In genomic region chr7:141302702-141303268, GRCm38 (mm10) we compare ENCODE assay signal across 20 mouse cellular contexts. TPM values are rescaled to one million over a fixed set of nuclear protein-coding genes. Genes with fewer than 3 reads are reported as not detected.
DNase-seq lines count a peak whose midpoint lies in the region; ATAC-seq and TF ChIP-seq lines count a peak whose summit lies in the region.
"Had no signal": no experiment of that assay in that cellular context is flagged by ENCODE, and none has a peak within 500 bp of the region (broad histone marks: within the 10 kb centered on the region; RNA-seq: fewer than 3 reads in every experiment).

No protein-coding gene starts in this region.

- no peaks in the 10 kb centered on the region for H3K27me3 ChIP-seq in liver, adult 2 months (ENCODE audit: control insufficient read depth, insufficient read depth, low read length)
- H3K27me3 ChIP-seq in liver, embryonic 12.5 days (replicated peaks): no peaks in the 10 kb centered on the region
- no peaks in the 10 kb centered on the region for H3K27me3 ChIP-seq in thymus, adult 2 months (ENCODE audit: control insufficient read depth, insufficient read depth, low read length)
- H3K27me3 ChIP-seq: CH12.LX; heart, embryonic 13.5 days; hindbrain, embryonic 12.5 days; lung, embryonic 15.5 days; midbrain, embryonic 13.5 days; neural tube, embryonic 13.5 days; Patski had no signal

- peaks cover 11% of the 10 kb centered on the region for H3K4me1 ChIP-seq in liver, adult 2 months (ENCODE audit: control insufficient read depth, insufficient read depth, low read length)
- H3K4me1 ChIP-seq in liver, embryonic 12.5 days: peaks cover 7% of the 10 kb centered on the region; the same call in 1 of the 2 replicates
- H3K4me1 ChIP-seq in thymus, adult 2 months (replicated peaks; ENCODE audit: control insufficient read depth, insufficient read depth, low read length): peaks cover 10% of the 10 kb centered on the region
- H3K4me1 ChIP-seq: heart, embryonic 13.5 days; hindbrain, embryonic 12.5 days; limb, embryonic 10.5 days; lung, embryonic 15.5 days; midbrain, embryonic 13.5 days; neural tube, embryonic 13.5 days had no signal

- H3K27ac ChIP-seq in liver, adult 2 months (replicated peaks; ENCODE audit: insufficient read depth, low read depth, low read length): peak overlapping the region; percentile 37
- no peak overlapping the region for H3K27ac ChIP-seq in liver, embryonic 12.5 days
- peak overlapping the region; percentile 56 for H3K27ac ChIP-seq in thymus, adult 2 months (ENCODE audit: control insufficient read depth, insufficient read depth, low read length)
- H3K27ac ChIP-seq: heart, embryonic 13.5 days; hindbrain, embryonic 12.5 days; kidney, postnatal 0 days; limb, embryonic 10.5 days; lung, embryonic 15.5 days; midbrain, embryonic 13.5 days; neural tube, embryonic 13.5 days had no signal

- H3K4me3 ChIP-seq in liver, adult 2 months (ENCODE audit: insufficient read depth, low read depth, low read length): no peak overlapping the region
- H3K4me3 ChIP-seq in liver, embryonic 12.5 days: no peak overlapping the region
- no peak overlapping the region for H3K4me3 ChIP-seq in thymus, adult 2 months (ENCODE audit: control insufficient read depth, insufficient read depth, low read length)
- H3K4me3 ChIP-seq: heart, embryonic 13.5 days; hindbrain, embryonic 12.5 days; limb, embryonic 10.5 days; lung, embryonic 15.5 days; midbrain, embryonic 13.5 days; neural tube, embryonic 13.5 days had no signal

- H3K4me2 ChIP-seq in liver, embryonic 12.5 days: no peak overlapping the region
- H3K4me2 ChIP-seq: heart, embryonic 13.5 days; hindbrain, embryonic 12.5 days; lung, embryonic 15.5 days; midbrain, embryonic 13.5 days; neural tube, embryonic 13.5 days had no signal

- peak; percentile 95 for DNase-seq in liver, adult 2 months (ENCODE audit: extremely low read depth, low read depth, low spot score)
- DNase-seq in CD4-positive helper T cell, adult 2 months (ENCODE audit: low read depth, low spot score): peak; percentile 66
- DNase-seq in thymus, adult 2 months: peak; percentile 48
- DNase-seq in cerebellum, adult 18-20 months: no peak
- no peak for DNase-seq in gastrocnemius, postnatal 25 days
- DNase-seq: adrenal gland, adult 2 months; gastrocnemius, postnatal 36 days had no signal

- no peak for TF ChIP-seq POLR2A in liver, adult 2 months (IDR thresholded peaks at IDR 0.05; ENCODE audit: extremely low read depth, insufficient read depth, low read length)
- TF ChIP-seq POLR2A in thymus, adult 2 months (IDR thresholded peaks at IDR 0.05; ENCODE audit: control insufficient read depth, extremely low read depth, insufficient read depth, low read length, poor library complexity): no peak

- 52% methylated on average over 1 of the region's 1 CpGs for WGBS in liver, adult 2 months
- 75% methylated on average over 1 of the region's 1 CpGs for WGBS in liver, embryonic 12.5 days (ENCODE audit: insufficient replicate concordance)
- 36% methylated on average over 1 of the region's 1 CpGs for WGBS in thymus, adult 2 months

- no peaks in the 10 kb centered on the region for H3K9me3 ChIP-seq in liver, embryonic 12.5 days (replicated peaks)
- H3K9me3 ChIP-seq: heart, embryonic 13.5 days; hindbrain, embryonic 12.5 days; limb, embryonic 10.5 days; lung, embryonic 15.5 days; midbrain, embryonic 13.5 days; neural tube, embryonic 13.5 days had no signal

- peaks cover 3% of the 10 kb centered on the region; the same call in 1 of the 2 replicates for H3K36me3 ChIP-seq in liver, adult 2 months (ENCODE audit: control insufficient read depth, insufficient read depth, low read length)
- H3K36me3 ChIP-seq in liver, embryonic 12.5 days: peaks cover 88% of the 10 kb centered on the region
- peaks cover 30% of the 10 kb centered on the region for H3K36me3 ChIP-seq in thymus, adult 2 months (ENCODE audit: control insufficient read depth, insufficient read depth, low read length)

- TF ChIP-seq CTCF in liver, adult 2 months (IDR thresholded peaks at IDR 0.05; ENCODE audit: low read depth, low read length): no peak
- TF ChIP-seq CTCF in thymus, adult 2 months (IDR thresholded peaks at IDR 0.05; ENCODE audit: borderline replicate concordance, control insufficient read depth, extremely low read depth, insufficient read depth, low read length, poor library complexity): no peak

- no peak overlapping the region for H3K9ac ChIP-seq in liver, adult 2 months (ENCODE audit: low read depth, low read length)
- H3K9ac ChIP-seq in liver, embryonic 12.5 days: no peak overlapping the region
- H3K9ac ChIP-seq: heart, embryonic 13.5 days; hindbrain, embryonic 12.5 days; lung, embryonic 15.5 days; midbrain, embryonic 13.5 days; neural tube, embryonic 13.5 days had no signal

- no peaks in the 10 kb centered on the region for H3K79me2 ChIP-seq in liver, adult 2 months (ENCODE audit: control insufficient read depth, insufficient read depth, low read length)

- ATAC-seq in liver, embryonic 12.5 days: no peak
- 0 out of 2 replicates have a peak, but pooled peaks have one; percentile 18 for ATAC-seq in common myeloid progenitor, adult 5-6 weeks (replicated peaks; ENCODE audit: low read depth, poor library complexity, severe bottlenecking)
- ATAC-seq: forebrain, embryonic 16.5 days; midbrain, embryonic 13.5 days; Patski had no signal

RNA-seq across cellular contexts. Expression of gene Drd4, which starts 11.0 kb away (rescaled TPM):
- not detected in 2 replicates for total RNA-seq in liver, adult 2 months (2014; rRNA removed)
- not detected in 2 replicates for polyA plus RNA-seq in liver, adult 2 months (2012; rRNA removed)
- polyA plus RNA-seq in liver, embryonic 12.5 days (2016; fragmentation: Nextera tagmentation; extraction: Ambion mirVana): 0.04 and 0.07 TPM in 2 replicates
- not detected in 2 replicates for total RNA-seq in common myeloid progenitor, adult 5-6 weeks (2017)
- 0.18 and 0.47 TPM in 2 replicates for polyA plus RNA-seq in thymus, adult 2 months (2012; rRNA removed)
- total RNA-seq in gastrocnemius, postnatal 25 days (2021): under 1 TPM in 1 of 2 experiments, not detected in 1; 0.23 TPM
- total RNA-seq: CH12.LX; gastrocnemius, postnatal 36 days had no signal
- polyA plus RNA-seq: heart, embryonic 13.5 days; Patski had no signal

RNA-seq across cellular contexts. Expression of gene Sct, which starts 23.9 kb away (rescaled TPM):
- total RNA-seq in liver, adult 2 months (2014; rRNA removed): not detected in 2 replicates
- polyA plus RNA-seq in liver, adult 2 months (2012; rRNA removed): not detected in 2 replicates
- polyA plus RNA-seq in liver, embryonic 12.5 days (2016; fragmentation: Nextera tagmentation; extraction: Ambion mirVana): 0.32 and 0.60 TPM in 2 replicates
- total RNA-seq in common myeloid progenitor, adult 5-6 weeks (2017): not detected in 2 replicates
- polyA plus RNA-seq in thymus, adult 2 months (2012; rRNA removed): 10.3 and 10.6 TPM in 2 replicates
- under 1 TPM in 1 of 2 experiments, not detected in 1; 0.56 TPM for total RNA-seq in gastrocnemius, postnatal 25 days (2021)
- total RNA-seq: adrenal gland, adult 2 months; CH12.LX; gastrocnemius, postnatal 36 days; layer of hippocampus, postnatal 14 days had no signal
- polyA plus RNA-seq: Patski had no signal

RNA-seq across cellular contexts. Expression of gene Deaf1, which starts 24.7 kb away (rescaled TPM):
- 3.1 and 5.8 TPM in 2 replicates for total RNA-seq in liver, adult 2 months (2014; rRNA removed)
- 6.9 and 7.8 TPM in 2 replicates for polyA plus RNA-seq in liver, adult 2 months (2012; rRNA removed)
- 24.7 and 25.6 TPM in 2 replicates for polyA plus RNA-seq in liver, embryonic 12.5 days (2016; fragmentation: Nextera tagmentation; extraction: Ambion mirVana)
- 18.7 and 29.1 TPM in 2 replicates for total RNA-seq in common myeloid progenitor, adult 5-6 weeks (2017)
- polyA plus RNA-seq in thymus, adult 2 months (2012; rRNA removed): 34.9 and 40.2 TPM in 2 replicates
- 10 to 100 TPM; 11.2 to 11.7 TPM for total RNA-seq in gastrocnemius, postnatal 25 days (2021)

RNA-seq across cellular contexts. Expression of gene Tmem80, which starts 24.8 kb away (rescaled TPM):
- 8.9 and 10.3 TPM in 2 replicates for total RNA-seq in liver, adult 2 months (2014; rRNA removed)
- polyA plus RNA-seq in liver, adult 2 months (2012; rRNA removed): 14.3 and 20.9 TPM in 2 replicates
- polyA plus RNA-seq in liver, embryonic 12.5 days (2016; fragmentation: Nextera tagmentation; extraction: Ambion mirVana): 24.3 and 24.8 TPM in 2 replicates
- total RNA-seq in common myeloid progenitor, adult 5-6 weeks (2017): 7.4 and 9.0 TPM in 2 replicates
- polyA plus RNA-seq in thymus, adult 2 months (2012; rRNA removed): 78.1 and 81.8 TPM in 2 replicates
- total RNA-seq in gastrocnemius, postnatal 25 days (2021): 10 to 100 TPM; 11.0 to 11.5 TPM

RNA-seq across cellular contexts. Expression of gene Cdhr5, which starts 26.2 kb away (rescaled TPM):
- total RNA-seq in liver, adult 2 months (2014; rRNA removed): 18.5 and 40.3 TPM in 2 replicates
- 31.2 and 31.7 TPM in 2 replicates for polyA plus RNA-seq in liver, adult 2 months (2012; rRNA removed)
- 0.14 and 0.20 TPM in 2 replicates for polyA plus RNA-seq in liver, embryonic 12.5 days (2016; fragmentation: Nextera tagmentation; extraction: Ambion mirVana)
- total RNA-seq in common myeloid progenitor, adult 5-6 weeks (2017): not detected in 2 replicates
- polyA plus RNA-seq in thymus, adult 2 months (2012; rRNA removed): 2.2 and 2.7 TPM in 2 replicates
- total RNA-seq in gastrocnemius, postnatal 25 days (2021): under 1 TPM; 0.16 to 0.28 TPM
- total RNA-seq: layer of hippocampus, postnatal 14 days had no signal
- polyA plus RNA-seq: forebrain, embryonic 16.5 days; heart, embryonic 13.5 days; hindbrain, embryonic 12.5 days; limb, embryonic 10.5 days; lung, embryonic 15.5 days; midbrain, embryonic 13.5 days; neural tube, embryonic 13.5 days; Patski had no signal

Comparison
In these comparisons a context has a peak if more than half of its experiments do, and no peak if none do; other contexts are left out.
1. DNase-seq: peak in liver, adult 2 months (single experiment), CD4-positive helper T cell, adult 2 months (single experiment) and thymus, adult 2 months (single experiment); none in cerebellum, adult 18-20 months (0 of 2) and gastrocnemius, postnatal 25 days (single experiment).